Mouse (Mus musculus): ENCODE results near the gene Dscaml1.

Dscaml1 gene

GRCm38 (mm10) chr9:45633036-45633435 is 206.6 kb downstream of the Dscaml1 start:
- DNase-seq (ENCODE audit: low spot score) = no peak

GRCm38 (mm10) chr9:45634978-45635377 is 208.6 kb downstream of the Dscaml1 start:
- DNase-seq (ENCODE audit: low spot score) = no peak

- no peak for DNase-seq (ENCODE audit: low spot score)
These were observed 210.9 kb downstream of the Dscaml1 start for GRCm38 (mm10) chr9:45637346-45637745.

GRCm38 (mm10) chr9:45638184-45638917 is 211.9 kb downstream of the Dscaml1 start:
- no peak for DNase-seq (ENCODE audit: low spot score)

GRCm38 (mm10) chr9:45644833-45645388 is 218.5 kb downstream of the Dscaml1 start:
- DNase-seq (ENCODE audit: low spot score) = no peak

- DNase-seq (ENCODE audit: low spot score) = no peak
These were observed 219.1 kb downstream of the Dscaml1 start for GRCm38 (mm10) chr9:45645526-45645925.

- no peak for DNase-seq (ENCODE audit: low spot score)
These were observed 224.8 kb downstream of the Dscaml1 start for GRCm38 (mm10) chr9:45651078-45651809.

GRCm38 (mm10) chr9:45651810-45652177 is 225.4 kb downstream of the Dscaml1 start:
- no peak for DNase-seq (ENCODE audit: low spot score)

- no peak for DNase-seq (ENCODE audit: low spot score)
These were observed 231.0 kb downstream of the Dscaml1 start for GRCm38 (mm10) chr9:45657172-45658062.

GRCm38 (mm10) chr9:45660191-45660590 is 233.8 kb downstream of the Dscaml1 start:
- no peak for DNase-seq (ENCODE audit: low spot score)

- no peak for DNase-seq (ENCODE audit: low spot score)
These were observed 236.0 kb downstream of the Dscaml1 start for GRCm38 (mm10) chr9:45662471-45662870.

GRCm38 (mm10) chr9:45663386-45664315 is 237.2 kb downstream of the Dscaml1 start:
- DNase-seq (ENCODE audit: low spot score) = no peak

GRCm38 (mm10) chr9:45664326-45664725 is 237.9 kb downstream of the Dscaml1 start:
- no peak for DNase-seq (ENCODE audit: low spot score)

- no peak for DNase-seq (ENCODE audit: low spot score)
These were observed 238.5 kb downstream of the Dscaml1 start for GRCm38 (mm10) chr9:45664871-45665394.

GRCm38 (mm10) chr9:45675931-45676330 is 249.5 kb downstream of the Dscaml1 start:
- no peak for DNase-seq (ENCODE audit: low spot score)

GRCm38 (mm10) chr9:45676578-45676977 is 250.2 kb downstream of the Dscaml1 start:
- DNase-seq (ENCODE audit: low spot score) = no peak

GRCm38 (mm10) chr9:45677236-45677781 is 250.9 kb downstream of the Dscaml1 start:
- peak; percentile 10 for DNase-seq (ENCODE audit: low spot score)

- no peak for DNase-seq (ENCODE audit: low spot score)
These were observed 251.7 kb downstream of the Dscaml1 start for GRCm38 (mm10) chr9:45677952-45678663.

- DNase-seq (ENCODE audit: low spot score) = no peak
These were observed 252.2 kb downstream of the Dscaml1 start for GRCm38 (mm10) chr9:45678664-45679026.

GRCm38 (mm10) chr9:45682461-45682998 is 256.1 kb downstream of the Dscaml1 start:
- DNase-seq (ENCODE audit: low spot score) = no peak

Data from ovary, postnatal 10 days (tissue).